ENCODE assay signal across 10 mouse cellular contexts in the genomic region with DNA sequence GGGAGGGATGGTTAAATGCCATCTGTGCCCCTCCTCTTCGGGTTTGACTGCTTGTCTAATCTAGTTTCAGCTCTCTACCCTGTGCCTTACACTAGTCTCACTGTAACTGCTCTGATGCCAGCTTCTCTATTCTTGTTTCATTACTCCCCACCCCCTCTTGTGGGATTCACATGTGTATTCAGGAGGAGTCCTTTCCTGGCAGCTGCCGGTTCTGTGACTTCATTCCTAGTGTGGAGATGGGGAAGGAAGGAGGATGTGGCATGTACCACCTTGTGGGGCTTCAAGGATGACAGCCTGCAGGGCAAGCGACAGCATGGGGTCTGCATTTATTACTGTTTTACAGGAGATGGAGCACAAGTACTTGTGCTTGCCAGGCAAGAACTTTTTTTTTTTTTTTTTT. TPM values are rescaled to one million over a fixed set of nuclear protein-coding genes. Genes with fewer than 3 reads are reported as not detected.
DNase-seq lines count a peak whose midpoint lies in the region; ATAC-seq lines count a peak whose summit lies in the region.
"Had no signal": no experiment of that assay in that cellular context is flagged by ENCODE, and none has a peak within 500 bp of the region (broad histone marks: within the 10 kb centered on the region; RNA-seq: fewer than 3 reads in every experiment).

No protein-coding gene starts in this region.

- peaks cover 29% of the 10 kb centered on the region for H3K4me1 ChIP-seq in hindbrain, embryonic 13.5 days (replicated peaks)
- peaks cover 25% of the 10 kb centered on the region for H3K4me1 ChIP-seq in hindbrain, embryonic 12.5 days
- H3K4me1 ChIP-seq in brown adipose tissue, adult 24 weeks (ENCODE audit: control insufficient read depth, insufficient read depth, insufficient read length, low read length): peaks cover 5% of the 10 kb centered on the region
- peaks cover 20% of the 10 kb centered on the region for H3K4me1 ChIP-seq in intestine, embryonic 14.5 days (replicated peaks; ENCODE audit: control insufficient read depth, insufficient read depth, low read length)
- peaks cover 29% of the 10 kb centered on the region for H3K4me1 ChIP-seq in midbrain, embryonic 13.5 days (replicated peaks)

- DNase-seq in intestine, embryonic 14.5 days (ENCODE audit: low spot score): no peak
- no peak for DNase-seq in right cerebral cortex, postnatal 4 days
- DNase-seq: embryo, embryonic 11 days; kidney, postnatal 4 days had no signal

- ATAC-seq in hindbrain, embryonic 13.5 days (ENCODE audit: low FRiP score): no peak
- no peak for ATAC-seq in hindbrain, embryonic 12.5 days (ENCODE audit: low FRiP score)
- no peak for ATAC-seq in intestine, embryonic 14.5 days (replicated peaks; ENCODE audit: low FRiP score, low TSS enrichment, low read depth)
- no peak for ATAC-seq in midbrain, embryonic 13.5 days
- ATAC-seq in frontal cortex, adult (ENCODE audit: low TSS enrichment): no peak
- ATAC-seq: activated CD4-positive, CD25-positive, alpha-beta regulatory T cell, adult 4 months had no signal

- no peaks in the 10 kb centered on the region for H3K27me3 ChIP-seq in hindbrain, embryonic 13.5 days
- no peaks in the 10 kb centered on the region for H3K27me3 ChIP-seq in hindbrain, embryonic 12.5 days
- H3K27me3 ChIP-seq in intestine, embryonic 14.5 days (replicated peaks; ENCODE audit: control insufficient read depth, insufficient read depth, low read length): no peaks in the 10 kb centered on the region
- no peaks in the 10 kb centered on the region for H3K27me3 ChIP-seq in midbrain, embryonic 13.5 days

- no peak overlapping the region for H3K27ac ChIP-seq in hindbrain, embryonic 13.5 days
- no peak overlapping the region for H3K27ac ChIP-seq in hindbrain, embryonic 12.5 days
- H3K27ac ChIP-seq in brown adipose tissue, adult 24 weeks (replicated peaks; ENCODE audit: low read depth, low read length): peak overlapping the region; percentile 93
- H3K27ac ChIP-seq in intestine, embryonic 14.5 days (ENCODE audit: low read depth): no peak overlapping the region
- H3K27ac ChIP-seq in midbrain, embryonic 13.5 days: no peak overlapping the region

- peak overlapping the region; percentile 68; the same call in 1 of the 2 replicates for H3K4me3 ChIP-seq in hindbrain, embryonic 13.5 days
- H3K4me3 ChIP-seq in hindbrain, embryonic 12.5 days: no peak overlapping the region
- peak overlapping the region; percentile 88 for H3K4me3 ChIP-seq in brown adipose tissue, adult 24 weeks (ENCODE audit: insufficient read depth, low read depth, low read length)
- no peak overlapping the region for H3K4me3 ChIP-seq in intestine, embryonic 14.5 days (ENCODE audit: low read depth, low read length)
- H3K4me3 ChIP-seq in midbrain, embryonic 13.5 days (replicated peaks): no peak overlapping the region

- H3K36me3 ChIP-seq in hindbrain, embryonic 13.5 days: peaks cover 29% of the 10 kb centered on the region
- H3K36me3 ChIP-seq in hindbrain, embryonic 12.5 days: peaks cover 26% of the 10 kb centered on the region
- peaks cover 32% of the 10 kb centered on the region for H3K36me3 ChIP-seq in intestine, embryonic 14.5 days (ENCODE audit: control insufficient read depth, insufficient read depth, low read length)
- H3K36me3 ChIP-seq in midbrain, embryonic 13.5 days: peaks cover 21% of the 10 kb centered on the region

- 83% methylated on average over 3 of the region's 3 CpGs for WGBS in hindbrain, embryonic 13.5 days
- WGBS in hindbrain, embryonic 12.5 days: 74% methylated on average over 3 of the region's 3 CpGs
- WGBS in intestine, embryonic 14.5 days: 76% methylated on average over 3 of the region's 3 CpGs
- WGBS in midbrain, embryonic 13.5 days: 91% methylated on average over 3 of the region's 3 CpGs

- H3K9me3 ChIP-seq in hindbrain, embryonic 13.5 days: no peaks in the 10 kb centered on the region
- no peaks in the 10 kb centered on the region for H3K9me3 ChIP-seq in hindbrain, embryonic 12.5 days (replicated peaks)
- no peaks in the 10 kb centered on the region for H3K9me3 ChIP-seq in intestine, embryonic 14.5 days (ENCODE audit: control insufficient read depth, low read length)
- H3K9me3 ChIP-seq in midbrain, embryonic 13.5 days: no peaks in the 10 kb centered on the region

- H3K4me2 ChIP-seq in hindbrain, embryonic 13.5 days: peak overlapping the region; percentile 94
- H3K4me2 ChIP-seq in hindbrain, embryonic 12.5 days (replicated peaks): no peak overlapping the region; the same call in 1 of the 2 replicates
- peak overlapping the region; percentile 98; the same call in 1 of the 2 replicates for H3K4me2 ChIP-seq in intestine, embryonic 14.5 days (ENCODE audit: low read length)
- H3K4me2 ChIP-seq in midbrain, embryonic 13.5 days (replicated peaks): peak overlapping the region; percentile 98; the same call in 1 of the 2 replicates

- peak overlapping the region; percentile 88 for H3K9ac ChIP-seq in hindbrain, embryonic 13.5 days
- no peak overlapping the region; the same call in 1 of the 2 replicates for H3K9ac ChIP-seq in hindbrain, embryonic 12.5 days
- H3K9ac ChIP-seq in intestine, embryonic 14.5 days (ENCODE audit: low read length): no peak overlapping the region
- H3K9ac ChIP-seq in midbrain, embryonic 13.5 days (replicated peaks): 0 out of 2 replicates have a peak overlapping the region, but pooled peaks have one; percentile 87

RNA-seq across cellular contexts. Expression of gene Gm45799, which starts 1.6 kb away (rescaled TPM):
- polyA plus RNA-seq in hindbrain, embryonic 13.5 days (2015; fragmentation: Nextera tagmentation; extraction: Ambion mirVana): 16.1 and 19.3 TPM in 2 replicates
- 9.3 and 11.3 TPM in 2 replicates for polyA plus RNA-seq in hindbrain, embryonic 12.5 days (2016; fragmentation: Nextera tagmentation; extraction: Ambion mirVana)
- 3.1 and 6.7 TPM in 2 replicates for polyA plus RNA-seq in brown adipose tissue, adult 24 weeks (2012; ENCODE audit: insufficient read depth, insufficient read length, missing spikeins)
- polyA plus RNA-seq in intestine, embryonic 14.5 days (2014; fragmentation: Nextera tagmentation; extraction: Ambion mirVana): 35.5 and 48.9 TPM in 2 replicates
- 14.7 and 15.1 TPM in 2 replicates for polyA plus RNA-seq in midbrain, embryonic 13.5 days (2015; fragmentation: Nextera tagmentation; extraction: Ambion mirVana)

RNA-seq across cellular contexts. Expression of gene Arfip2, which starts 1.7 kb away (rescaled TPM):
- 74.3 and 77.7 TPM in 2 replicates for polyA plus RNA-seq in hindbrain, embryonic 13.5 days (2015; fragmentation: Nextera tagmentation; extraction: Ambion mirVana)
- polyA plus RNA-seq in hindbrain, embryonic 12.5 days (2016; fragmentation: Nextera tagmentation; extraction: Ambion mirVana): 75.3 and 82.1 TPM in 2 replicates
- polyA plus RNA-seq in brown adipose tissue, adult 24 weeks (2012; ENCODE audit: insufficient read depth, insufficient read length, missing spikeins): 25.8 and 26.9 TPM in 2 replicates
- 88.4 and 89.7 TPM in 2 replicates for polyA plus RNA-seq in intestine, embryonic 14.5 days (2014; fragmentation: Nextera tagmentation; extraction: Ambion mirVana)
- polyA plus RNA-seq in midbrain, embryonic 13.5 days (2015; fragmentation: Nextera tagmentation; extraction: Ambion mirVana): 75.6 and 79.9 TPM in 2 replicates

RNA-seq across cellular contexts. Expression of gene Timm10b, which starts 2.1 kb away (rescaled TPM):
- polyA plus RNA-seq in hindbrain, embryonic 13.5 days (2015; fragmentation: Nextera tagmentation; extraction: Ambion mirVana): 157 and 170 TPM in 2 replicates
- polyA plus RNA-seq in hindbrain, embryonic 12.5 days (2016; fragmentation: Nextera tagmentation; extraction: Ambion mirVana): 127 and 151 TPM in 2 replicates
- 161 and 175 TPM in 2 replicates for polyA plus RNA-seq in brown adipose tissue, adult 24 weeks (2012; ENCODE audit: insufficient read depth, insufficient read length, missing spikeins)
- polyA plus RNA-seq in intestine, embryonic 14.5 days (2014; fragmentation: Nextera tagmentation; extraction: Ambion mirVana): 213 and 215 TPM in 2 replicates
- 146 and 151 TPM in 2 replicates for polyA plus RNA-seq in midbrain, embryonic 13.5 days (2015; fragmentation: Nextera tagmentation; extraction: Ambion mirVana)

RNA-seq across cellular contexts. Expression of gene Trim3, which starts 8.6 kb away (rescaled TPM):
- polyA plus RNA-seq in hindbrain, embryonic 13.5 days (2015; fragmentation: Nextera tagmentation; extraction: Ambion mirVana): 82.1 and 83.2 TPM in 2 replicates
- 62.7 and 63.6 TPM in 2 replicates for polyA plus RNA-seq in hindbrain, embryonic 12.5 days (2016; fragmentation: Nextera tagmentation; extraction: Ambion mirVana)
- 11.1 and 15.2 TPM in 2 replicates for polyA plus RNA-seq in brown adipose tissue, adult 24 weeks (2012; ENCODE audit: insufficient read depth, insufficient read length, missing spikeins)
- 25.0 and 27.2 TPM in 2 replicates for polyA plus RNA-seq in intestine, embryonic 14.5 days (2014; fragmentation: Nextera tagmentation; extraction: Ambion mirVana)
- polyA plus RNA-seq in midbrain, embryonic 13.5 days (2015; fragmentation: Nextera tagmentation; extraction: Ambion mirVana): 65.4 and 74.5 TPM in 2 replicates

RNA-seq across cellular contexts. Expression of gene Dnhd1, which starts 8.7 kb away (rescaled TPM):
- 1.1 and 1.4 TPM in 2 replicates for polyA plus RNA-seq in hindbrain, embryonic 13.5 days (2015; fragmentation: Nextera tagmentation; extraction: Ambion mirVana)
- 1.2 and 1.3 TPM in 2 replicates for polyA plus RNA-seq in hindbrain, embryonic 12.5 days (2016; fragmentation: Nextera tagmentation; extraction: Ambion mirVana)
- 1.6 and 1.9 TPM in 2 replicates for polyA plus RNA-seq in brown adipose tissue, adult 24 weeks (2012; ENCODE audit: insufficient read depth, insufficient read length, missing spikeins)
- 1.8 and 2.0 TPM in 2 replicates for polyA plus RNA-seq in intestine, embryonic 14.5 days (2014; fragmentation: Nextera tagmentation; extraction: Ambion mirVana)
- polyA plus RNA-seq in midbrain, embryonic 13.5 days (2015; fragmentation: Nextera tagmentation; extraction: Ambion mirVana): 1.7 and 2.5 TPM in 2 replicates

Comparison
In these comparisons a context has a peak if more than half of its experiments do, and no peak if none do; other contexts are left out.
1. H3K4me3 ChIP-seq: peak in hindbrain, embryonic 13.5 days (single experiment) and brown adipose tissue, adult 24 weeks (single experiment); none in hindbrain, embryonic 12.5 days (single experiment), intestine, embryonic 14.5 days (single experiment) and midbrain, embryonic 13.5 days (single experiment).
2. H3K9ac ChIP-seq: peak in hindbrain, embryonic 13.5 days (single experiment) and midbrain, embryonic 13.5 days (single experiment); none in hindbrain, embryonic 12.5 days (single experiment) and intestine, embryonic 14.5 days (single experiment).